Mouse (Mus musculus) lung, adult 2 months (tissue): ENCODE results near the gene Gcn1l1.
"Not testable (repeated sequence)": the region's sequence is repeated elsewhere in the genome, so short reads cannot be mapped to it uniquely, and the experiment has no call there.

Experiments used
- CTCF ChIP-seq: fragments of 200-500 bp; IDR thresholded peaks from 2 replicates; pipeline ENCODE4 v1.5.1; 2011; ENCODE audit warnings: mild to moderate bottlenecking, low read length, control low read depth; ENCODE audit not compliant: insufficient read depth
- POLR2A ChIP-seq: fragments of 200-500 bp; IDR thresholded peaks from 2 replicates; pipeline ENCODE4 v1.6.1; 2011; ENCODE audit warnings: low read depth, mild to moderate bottlenecking, control low read depth, low read length, borderline replicate concordance; ENCODE audit errors: extremely low read depth

GRCm38 (mm10) chr5:115518214-115518613, 46.8 kb upstream of the Gcn1l1 start:
- TF ChIP-seq CTCF, POLR2A: not testable (repeated sequence)
